Mouse (Mus musculus) midbrain, embryonic 14.5 days (tissue): Measurements from ENCODE around the gene Pxylp1. TPM values are rescaled to one million over a fixed set of nuclear protein-coding genes. Genes with fewer than 3 reads are reported as not detected.

Experiments used
- ATAC-seq: fragments of 200-750 bp; cut with Nextera tagmentation; 2 replicates; pipeline ENCODE4 v1.8.0; 2017; ENCODE audit warnings: moderate number of reproducible peaks, moderate library complexity; ENCODE audit not compliant: low FRiP score, low TSS enrichment
- DNase-seq: peaks from one replicate; pipeline ENCODE4 v3.0.0-alpha.2; 2015
- H3K27ac ChIP-seq: fragments of 300-500 bp; sonication (generic); replicated peaks from 2 replicates; pipeline ENCODE4 v1.5.1; 2014; ENCODE audit warnings: mild to moderate bottlenecking, low read depth, low read length, moderate library complexity
- H3K27me3 ChIP-seq: fragments of 300-500 bp; sonication (generic); 2 replicates; pipeline ENCODE4 v1.6.1; 2014; ENCODE audit warnings: low read length, control low read depth, mixed read lengths; ENCODE audit not compliant: control insufficient read depth, insufficient read depth
- H3K36me3 ChIP-seq: fragments of 300-500 bp; sonication (generic); 2 replicates; pipeline ENCODE4 v1.6.1; 2014; ENCODE audit warnings: low read length, control low read depth; ENCODE audit not compliant: control insufficient read depth, insufficient read depth
- H3K4me1 ChIP-seq: fragments of 300-500 bp; sonication (generic); 2 replicates; pipeline ENCODE4 v1.6.1; 2014; ENCODE audit warnings: mild to moderate bottlenecking, antibody characterized with exemption, low read length, control low read depth; ENCODE audit not compliant: control insufficient read depth, insufficient read depth
- H3K4me2 ChIP-seq: fragments of 300-500 bp; sonication (generic); 2 replicates; pipeline ENCODE4 v1.6.1; 2014; ENCODE audit warnings: mild to moderate bottlenecking, low read length, moderate library complexity
- H3K4me3 ChIP-seq: fragments of 300-500 bp; sonication (generic); replicated peaks from 2 replicates; pipeline ENCODE4 v1.5.1; 2014; ENCODE audit warnings: low read depth, low read length
- H3K9ac ChIP-seq: fragments of 300-500 bp; sonication (generic); replicated peaks from 2 replicates; pipeline ENCODE4 v1.6.1; 2014; ENCODE audit warnings: mild to moderate bottlenecking, low read length, moderate library complexity
- H3K9me3 ChIP-seq: fragments of 300-500 bp; sonication (generic); 2 replicates; pipeline ENCODE4 v1.6.1; 2016; ENCODE audit warnings: low read length, control low read depth, mixed read lengths; ENCODE audit not compliant: control insufficient read depth
- WGBS: fragments of 180-500 bp; shearing (Covaris S2); extraction: QIAGEN DNeasy Blood & Tissue Kit; methylation state at CpG from one replicate; pipeline ENCODE4 v1.1.7; 2014; 5-methylcytosine and 5-hydroxymethylcytosine counted together
- polyA plus RNA-seq: library from polyadenylated mRNA; unstranded; fragments of >200 nt; fragmentation: Nextera tagmentation; extraction: Ambion mirVana; gene quantifications from 2 replicates; pipeline ENCODE4 v1.2.1, GENCODE M21; 2014

Pxylp1 gene
- polyA plus RNA-seq, 1 experiment from 2014 or later: 66.1 TPM

DNA sequence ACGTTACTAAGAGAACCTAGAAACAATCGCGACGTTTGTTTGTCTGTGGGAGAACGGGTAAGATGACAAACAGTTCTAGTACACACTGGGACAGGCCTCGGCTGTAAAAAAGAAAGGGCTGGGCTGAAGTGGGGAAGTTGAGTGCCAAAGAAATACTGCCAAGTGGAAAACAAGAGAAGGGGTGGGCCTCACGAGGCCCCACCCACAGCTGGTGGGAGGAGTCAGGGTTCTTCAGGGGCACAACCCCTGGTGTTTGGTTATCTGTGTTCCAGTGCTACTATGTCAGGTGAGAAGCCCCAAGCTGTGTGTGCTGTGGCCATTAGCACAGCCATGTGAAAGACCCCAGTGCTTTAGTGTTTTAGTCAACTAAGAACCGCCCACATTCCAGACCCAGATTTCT is 22.4 kb downstream of the Pxylp1 start:
- H3K4me3 ChIP-seq: no peak overlapping the region
- H3K9me3 ChIP-seq: no peaks in the 10 kb centered on the region

DNA sequence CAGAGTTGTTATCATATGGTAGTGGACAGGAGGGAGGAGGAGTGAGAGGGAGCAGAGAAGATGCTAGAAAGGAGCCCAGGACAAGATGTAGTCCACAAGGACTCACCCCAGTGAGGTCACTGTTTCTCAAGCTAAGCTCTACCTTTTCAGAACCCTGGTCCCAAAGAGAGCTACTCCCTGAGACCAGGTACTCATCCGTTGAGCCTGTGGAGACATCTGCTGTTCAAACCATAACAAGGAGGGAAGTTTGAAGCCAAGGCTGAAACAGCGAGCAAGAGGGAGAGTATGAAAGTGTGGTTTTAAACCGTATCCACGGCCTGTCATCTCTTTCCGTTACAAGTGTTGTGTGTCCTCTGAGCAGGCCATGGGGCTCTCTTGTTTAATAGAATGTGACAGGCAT is 22.9 kb downstream of the Pxylp1 start:
- ATAC-seq: no peak

More for the DNA sequence above, 22.4 kb downstream of the Pxylp1 start:
- Histone ChIP-seq H3K9ac (no peak overlapping the region), H3K4me2 (no peak overlapping the region), H3K27me3 (no peaks in the 10 kb centered on the region), H3K36me3 (no peaks in the 10 kb centered on the region), H3K27ac (no peak overlapping the region), H3K4me1 (peaks cover 8% of the 10 kb centered on the region; the same call in 1 of the 2 replicates)
- no peak for ATAC-seq
- no peak for DNase-seq
- 79% methylated on average over 8 of the region's 8 CpGs for WGBS

DNA sequence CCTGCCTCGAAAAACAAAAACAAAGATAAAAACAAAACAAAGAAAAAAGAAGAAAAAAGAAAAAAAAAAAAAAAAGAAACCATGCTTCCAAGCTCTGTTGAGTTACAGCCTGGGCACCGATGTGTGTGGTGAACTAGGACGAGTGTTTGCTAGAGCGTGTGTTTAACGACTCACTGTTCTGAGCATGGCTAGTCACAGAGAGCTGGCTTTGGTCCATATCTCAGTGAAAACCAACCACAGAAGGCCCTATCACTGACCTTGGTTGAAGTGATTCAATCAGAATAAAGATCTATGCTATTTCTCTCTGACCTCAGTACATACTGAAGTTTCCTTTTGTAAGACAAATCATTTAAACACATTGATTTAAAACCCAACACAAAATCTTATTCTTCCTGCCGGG is 23.9 kb downstream of the Pxylp1 start:
- Histone ChIP-seq H3K9me3 (no peaks in the 10 kb centered on the region), H3K4me2 (no peak overlapping the region), H3K27ac (no peak overlapping the region), H3K9ac (no peak overlapping the region), H3K4me1 (peaks cover 10% of the 10 kb centered on the region; the same call in 1 of the 2 replicates), H3K36me3 (no peaks in the 10 kb centered on the region), H3K4me3 (no peak overlapping the region), H3K27me3 (no peaks in the 10 kb centered on the region)
- 91% methylated on average over 6 of the region's 6 CpGs for WGBS
- ATAC-seq (no peak), DNase-seq (no peak)

More for the DNA sequence above, 22.9 kb downstream of the Pxylp1 start:
- H3K36me3 ChIP-seq: no peaks in the 10 kb centered on the region
- H3K4me1 ChIP-seq: peaks cover 10% of the 10 kb centered on the region; the same call in 1 of the 2 replicates
- no peaks in the 10 kb centered on the region for H3K9me3 ChIP-seq
- no peaks in the 10 kb centered on the region for H3K27me3 ChIP-seq
- DNase-seq: no peak
- no peak overlapping the region for H3K27ac ChIP-seq
- no peak overlapping the region for H3K4me2 ChIP-seq
- WGBS: 93% methylated on average over 5 of the region's 5 CpGs
- no peak overlapping the region for H3K4me3 ChIP-seq
- H3K9ac ChIP-seq: no peak overlapping the region

DNA sequence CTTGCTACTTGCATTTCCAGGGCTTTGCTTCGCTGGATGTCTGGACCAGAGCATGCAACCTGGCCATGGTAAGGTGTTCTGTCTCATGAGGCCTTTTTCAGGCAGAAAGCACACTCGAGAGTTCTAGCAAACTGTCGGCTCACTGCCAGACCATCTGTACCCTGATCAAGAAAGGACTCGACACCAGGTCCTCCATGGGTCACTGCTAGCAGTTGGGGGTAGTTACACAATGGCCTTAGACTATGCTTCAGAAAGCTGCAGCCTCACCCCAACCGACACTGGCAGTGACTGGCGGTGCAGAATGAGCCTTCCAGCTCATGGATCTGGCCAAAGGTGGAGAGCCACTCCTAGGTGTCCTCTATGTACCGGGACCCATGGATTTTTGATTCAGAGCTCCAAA is 25.3 kb downstream of the Pxylp1 start:
- 0 out of 2 replicates have a peak overlapping the region, but pooled peaks have one; percentile 45 for H3K27ac ChIP-seq
- no peaks in the 10 kb centered on the region for H3K36me3 ChIP-seq
- H3K9ac ChIP-seq: no peak overlapping the region
- peaks cover 12% of the 10 kb centered on the region; the same call in 1 of the 2 replicates for H3K4me1 ChIP-seq
- H3K4me3 ChIP-seq: no peak overlapping the region
- ATAC-seq (no peak), DNase-seq (no peak)
- WGBS: 37% methylated on average over 7 of the region's 7 CpGs
- no peak overlapping the region for H3K4me2 ChIP-seq
- no peaks in the 10 kb centered on the region for H3K27me3 ChIP-seq
- no peaks in the 10 kb centered on the region for H3K9me3 ChIP-seq

DNA sequence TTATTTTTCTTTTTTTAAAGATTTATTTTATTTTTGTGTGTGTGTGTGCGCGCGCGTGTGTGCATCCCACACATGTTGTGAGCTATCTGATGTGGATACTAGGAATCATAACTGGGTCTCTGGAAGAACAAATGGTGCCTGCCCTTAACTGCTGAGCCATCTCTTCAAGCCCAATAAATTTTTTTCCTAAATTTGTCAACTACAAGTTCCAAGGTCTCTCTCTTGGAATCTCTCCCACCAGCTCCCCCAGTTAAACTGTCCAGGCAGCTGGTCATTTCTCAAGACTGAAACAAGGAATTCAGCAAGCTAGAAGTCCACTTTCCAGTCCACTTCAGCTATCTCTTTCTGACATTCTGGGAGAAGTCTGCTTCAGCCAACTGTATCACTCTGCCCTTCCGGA is 26.3 kb downstream of the Pxylp1 start:
- ATAC-seq (no peak), DNase-seq (no peak)
- Histone ChIP-seq H3K27ac (peak overlapping the region; percentile 32), H3K4me2 (no peak overlapping the region), H3K36me3 (no peaks in the 10 kb centered on the region), H3K4me3 (no peak overlapping the region), H3K4me1 (peaks cover 14% of the 10 kb centered on the region; the same call in 1 of the 2 replicates), H3K9me3 (no peaks in the 10 kb centered on the region), H3K9ac (no peak overlapping the region), H3K27me3 (no peaks in the 10 kb centered on the region)
- over 99% methylated on average over 5 of the region's 5 CpGs for WGBS

DNA sequence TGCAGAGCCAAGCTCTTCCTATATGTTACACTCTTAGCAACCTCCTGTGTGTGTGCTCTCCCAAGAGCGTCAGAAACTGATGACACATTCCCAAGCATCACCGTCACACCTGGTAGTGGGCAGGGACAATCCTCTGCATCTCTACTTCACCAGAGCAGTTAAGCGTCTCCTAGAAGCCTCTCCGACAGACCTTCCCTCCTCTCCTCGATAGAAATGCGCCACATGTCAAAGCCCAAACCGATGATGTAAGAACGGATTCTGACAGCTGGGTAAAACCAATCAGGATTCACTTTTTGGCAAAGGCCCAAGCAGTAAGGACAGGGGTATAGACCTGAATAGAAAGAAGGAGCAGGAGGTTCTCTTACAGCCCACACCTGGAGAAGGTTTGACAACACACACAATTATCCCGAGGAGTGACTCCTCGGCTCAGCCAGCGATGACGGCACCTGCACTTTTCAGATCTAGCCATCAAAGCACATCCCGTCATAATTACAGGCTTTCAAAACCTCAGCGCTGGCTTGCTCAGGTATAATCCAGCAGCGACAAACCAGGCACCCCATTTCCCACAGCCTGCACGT is 26.9 kb downstream of the Pxylp1 start:
- H3K27ac ChIP-seq: peak overlapping the region; percentile 74
- no peaks in the 10 kb centered on the region for H3K27me3 ChIP-seq
- H3K36me3 ChIP-seq: no peaks in the 10 kb centered on the region
- WGBS: 57% methylated on average over 16 of the region's 16 CpGs
- no peak overlapping the region for H3K9ac ChIP-seq
- H3K4me2 ChIP-seq: 0 out of 2 replicates have a peak overlapping the region, but pooled peaks have one; percentile 4
- peaks cover 14% of the 10 kb centered on the region; the same call in 1 of the 2 replicates for H3K4me1 ChIP-seq
- H3K4me3 ChIP-seq: no peak overlapping the region
- no peaks in the 10 kb centered on the region for H3K9me3 ChIP-seq
- peak; percentile 71 for DNase-seq
- peak; percentile 63; the same call in 1 of the 2 replicates for ATAC-seq

DNA sequence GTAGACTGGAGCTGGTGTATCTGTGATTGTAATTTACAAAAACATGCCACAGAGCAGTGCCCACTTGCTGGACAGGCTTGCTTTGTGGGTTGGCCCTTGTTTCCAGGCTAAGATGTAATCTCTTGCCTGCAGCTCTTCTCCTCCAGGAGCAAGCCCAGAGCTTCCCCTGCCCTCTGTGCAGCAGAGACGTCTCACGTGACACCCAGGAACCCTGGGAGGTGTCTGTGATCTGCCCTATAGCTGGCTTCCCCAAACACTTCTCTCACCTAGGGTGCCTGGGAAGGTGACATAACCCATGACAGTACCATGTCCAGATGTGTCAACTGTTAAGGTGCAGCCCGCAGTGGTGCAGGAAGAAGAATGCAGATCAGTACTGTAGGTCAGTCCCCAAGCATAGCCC is 28.9 kb downstream of the Pxylp1 start:
- H3K9me3 ChIP-seq: no peaks in the 10 kb centered on the region
- H3K4me3 ChIP-seq: no peak overlapping the region
- no peak overlapping the region for H3K4me2 ChIP-seq
- no peaks in the 10 kb centered on the region for H3K36me3 ChIP-seq
- ATAC-seq (no peak), DNase-seq (no peak)
- no peaks in the 10 kb centered on the region for H3K27me3 ChIP-seq
- 74% methylated on average over 3 of the region's 3 CpGs for WGBS
- H3K4me1 ChIP-seq: peaks cover 14% of the 10 kb centered on the region; the same call in 1 of the 2 replicates
- H3K9ac ChIP-seq: no peak overlapping the region
- no peak overlapping the region for H3K27ac ChIP-seq

DNA sequence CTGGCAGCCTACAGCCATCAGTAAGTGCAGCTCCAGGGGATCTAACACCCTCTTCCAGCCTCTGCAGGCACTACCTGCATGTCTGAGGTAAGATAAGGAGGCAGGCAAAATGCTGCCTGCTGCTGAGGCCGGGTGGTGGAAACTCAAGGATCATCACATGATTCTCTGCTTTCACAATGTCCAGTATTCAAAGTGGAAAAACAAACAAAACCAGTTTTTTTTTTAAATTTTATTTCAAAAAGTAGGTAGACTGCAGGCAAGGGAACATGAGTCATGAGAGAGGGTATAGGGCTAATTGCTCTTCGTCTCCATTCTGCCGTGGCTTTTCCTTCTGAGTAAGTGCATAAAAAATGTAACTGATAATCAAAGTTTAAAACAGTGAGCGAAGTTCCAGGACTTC is 29.6 kb downstream of the Pxylp1 start:
- Histone ChIP-seq H3K4me1 (peaks cover 14% of the 10 kb centered on the region; the same call in 1 of the 2 replicates), H3K36me3 (no peaks in the 10 kb centered on the region), H3K27ac (no peak overlapping the region), H3K4me2 (no peak overlapping the region), H3K9me3 (no peaks in the 10 kb centered on the region), H3K9ac (no peak overlapping the region), H3K4me3 (no peak overlapping the region), H3K27me3 (no peaks in the 10 kb centered on the region)
- WGBS: 89% methylated on average over 4 of the region's 4 CpGs
- no peak for DNase-seq
- no peak for ATAC-seq

DNA sequence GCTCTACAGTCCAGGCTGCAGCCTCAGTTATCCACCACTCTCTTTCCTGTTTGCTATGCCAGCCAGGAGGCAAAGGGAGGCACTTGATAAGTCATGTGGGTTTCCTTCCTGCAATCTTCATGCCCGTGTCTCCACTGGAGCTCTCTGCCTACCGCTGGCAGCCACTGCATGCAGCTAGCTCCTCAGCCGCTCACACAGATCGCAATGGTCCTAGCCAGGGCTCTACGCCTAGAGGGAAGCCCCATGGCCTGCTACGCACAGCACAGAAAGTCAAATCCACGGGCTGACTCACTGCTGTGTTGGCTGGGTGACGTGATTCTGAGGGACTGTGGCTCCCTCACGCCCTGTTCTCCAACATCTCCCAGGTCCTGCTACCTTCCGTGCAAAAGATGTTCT is 31.4 kb downstream of the Pxylp1 start:
- Histone ChIP-seq H3K27ac (no peak overlapping the region), H3K27me3 (no peaks in the 10 kb centered on the region), H3K4me1 (peaks cover 14% of the 10 kb centered on the region; the same call in 1 of the 2 replicates), H3K9me3 (no peaks in the 10 kb centered on the region), H3K4me2 (no peak overlapping the region), H3K9ac (no peak overlapping the region), H3K36me3 (no peaks in the 10 kb centered on the region), H3K4me3 (no peak overlapping the region)
- 87% methylated on average over 10 of the region's 10 CpGs for WGBS
- DNase-seq: no peak
- ATAC-seq: no peak
